Mouse (Mus musculus) cerebellum, adult 2 months (tissue): ENCODE data around the gene Exosc7. TPM values are rescaled to one million over a fixed set of nuclear protein-coding genes. Genes with fewer than 3 reads are reported as not detected.

ENCODE experiments used
- DNase-seq, 2 experiments: peaks; one replicate each; pipeline ENCODE4 v3.0.0; 2021
- H3K27ac ChIP-seq: fragments of 200-500 bp; 2 replicates; pipeline ENCODE4 v1.5.1; 2012; ENCODE audit warnings: low read length, control low read depth, inconsistent platforms; ENCODE audit not compliant: insufficient read depth
- H3K27me3 ChIP-seq: fragments of 200-500 bp; 2 replicates; pipeline ENCODE4 v1.6.1; 2012; ENCODE audit warnings: inconsistent platforms, mild to moderate bottlenecking, low read length, moderate library complexity; ENCODE audit not compliant: control insufficient read depth, insufficient read depth
- H3K4me1 ChIP-seq: fragments of 200-500 bp; 2 replicates; pipeline ENCODE4 v1.6.1; 2011; ENCODE audit warnings: low read length; ENCODE audit not compliant: control insufficient read depth, insufficient read depth
- H3K4me3 ChIP-seq: fragments of 200-500 bp; replicated peaks from 2 replicates; pipeline ENCODE3; 2011; ENCODE audit warnings: mild to moderate bottlenecking, low read depth, low read length, control low read depth; ENCODE audit not compliant: insufficient read depth
- CTCF ChIP-seq: fragments of 200-500 bp; IDR thresholded peaks from 2 replicates; pipeline ENCODE4 v1.5.1; 2011; ENCODE audit warnings: low read depth, mild to moderate bottlenecking, control low read depth, low read length, moderate library complexity, borderline replicate concordance; ENCODE audit not compliant: insufficient read depth
- POLR2A ChIP-seq: fragments of 200-500 bp; IDR thresholded peaks from 2 replicates; pipeline ENCODE4 v1.6.1; 2011; ENCODE audit warnings: low read length, control low read depth, borderline replicate concordance; ENCODE audit not compliant: insufficient read depth
- WGBS: fragments of 180-500 bp; shearing (Covaris S2); methylation state at CpG from one replicate; pipeline ENCODE4 v1.1.7; 2018; 5-methylcytosine and 5-hydroxymethylcytosine counted together
- polyA plus RNA-seq: library from polyadenylated mRNA; depleted of rRNA; stranded (reverse); fragments of >200 nt; gene quantifications from 2 replicates; pipeline ENCODE4 v1.2.3, GENCODE M21; 2012; rRNA removed

The Exosc7 gene
- polyA plus RNA-seq, 1 experiment, result 57.2 TPM

DNA sequence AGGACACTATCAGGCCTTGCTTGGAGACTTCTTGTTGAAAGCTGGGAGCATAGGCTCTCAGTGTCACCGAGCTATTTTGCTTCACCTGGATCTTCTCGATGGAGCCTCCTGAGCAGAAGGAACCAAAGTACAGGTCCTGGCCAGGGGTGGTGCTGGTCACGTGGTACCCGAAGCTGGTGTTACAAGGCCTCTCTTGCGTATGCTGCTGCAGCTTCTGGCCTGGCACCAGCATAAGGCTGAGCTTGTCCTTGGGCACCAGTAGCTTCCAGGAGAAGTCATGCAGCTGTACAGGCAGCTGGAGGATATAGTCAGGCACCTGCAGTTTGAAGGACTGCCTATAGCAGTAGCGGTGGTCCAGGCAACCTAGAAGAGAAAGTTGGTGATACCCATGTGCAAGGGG lies 67.0 kb downstream of the Exosc7 start:
- no peaks in the 10 kb centered on the region for H3K4me1 ChIP-seq
- H3K27ac ChIP-seq, result no peak overlapping the region
- WGBS, result 86% methylated on average over 6 of the region's 6 CpGs
- no peaks in the 10 kb centered on the region for H3K27me3 ChIP-seq
- DNase-seq, result no peak
- TF ChIP-seq POLR2A (no peak), CTCF (no peak)
- H3K4me3 ChIP-seq, result no peak overlapping the region

DNA sequence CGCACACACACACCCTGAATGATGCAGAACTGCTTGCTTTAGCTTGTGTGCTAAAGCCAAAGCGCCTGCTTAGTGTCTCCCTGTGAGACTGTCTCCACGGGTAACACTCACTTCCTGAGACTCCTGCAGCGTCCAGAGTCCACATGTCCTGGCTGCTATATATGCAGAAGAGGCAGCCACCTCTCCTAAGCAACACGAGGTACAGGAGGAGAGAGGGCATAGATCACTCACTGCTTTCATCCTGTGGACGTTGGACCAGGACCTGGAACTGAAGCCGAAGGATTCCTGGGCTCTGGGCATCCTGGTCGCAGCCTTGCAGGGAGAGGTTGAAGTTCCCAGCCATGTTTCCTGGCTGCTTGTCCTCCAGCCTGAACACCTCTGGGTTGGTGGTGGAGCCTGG lies 70.2 kb downstream of the Exosc7 start:
- H3K4me3 ChIP-seq, result no peak overlapping the region
- H3K27me3 ChIP-seq, result no peaks in the 10 kb centered on the region
- TF ChIP-seq POLR2A (no peak), CTCF (no peak)
- DNase-seq, result no peak
- no peaks in the 10 kb centered on the region for H3K4me1 ChIP-seq
- no peak overlapping the region for H3K27ac ChIP-seq
- 71% methylated on average over 8 of the region's 8 CpGs for WGBS

DNA sequence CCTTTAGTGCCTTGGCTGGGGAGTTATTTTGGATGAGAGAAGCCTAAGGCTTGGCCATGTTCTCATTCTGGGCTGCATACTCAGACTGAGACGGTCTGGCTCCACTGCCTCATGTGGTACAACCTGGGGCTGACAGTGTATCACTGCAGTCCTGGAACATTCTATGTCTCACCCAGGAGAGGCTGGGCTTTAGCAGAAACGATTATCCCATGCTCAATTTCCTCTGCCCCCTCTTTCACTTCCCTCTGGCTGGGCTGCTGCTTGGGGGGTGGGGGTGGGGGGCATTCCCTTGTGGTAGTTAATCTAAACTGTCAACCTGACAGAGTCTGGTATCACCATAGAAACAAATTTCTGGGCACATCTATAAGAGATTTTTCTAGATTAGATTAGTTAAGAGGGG lies 72.5 kb downstream of the Exosc7 start:
- TF ChIP-seq CTCF (no peak), POLR2A (no peak)
- no peak overlapping the region for H3K4me3 ChIP-seq
- no peaks in the 10 kb centered on the region for H3K4me1 ChIP-seq
- H3K27ac ChIP-seq, result no peak overlapping the region
- H3K27me3 ChIP-seq, result no peaks in the 10 kb centered on the region
- DNase-seq, result no peak
- 26% methylated on average over 2 of the region's 2 CpGs for WGBS

Other genes with a start within 250 kb of the Exosc7 start
- gene Zfp445, start 247.2 kb upstream of the Exosc7 start, polyA plus RNA-seq, result 158 and 183 TPM in 2 replicates
- 3.1 and 4.0 TPM in 2 replicates for gene Zkscan7, start 227.5 kb upstream of the Exosc7 start, polyA plus RNA-seq
- gene Zfp105, start 190.1 kb upstream of the Exosc7 start, polyA plus RNA-seq, result 7.2 and 7.9 TPM in 2 replicates
- gene 1110059G10Rik, start 162.2 kb upstream of the Exosc7 start, polyA plus RNA-seq, result 14.2 and 17.1 TPM in 2 replicates
- gene Kif15, start 162.2 kb upstream of the Exosc7 start, polyA plus RNA-seq, result 0.51 and 0.62 TPM in 2 replicates
- 21.2 and 21.3 TPM in 2 replicates for gene Tmem42, start 91.9 kb upstream of the Exosc7 start, polyA plus RNA-seq
- 0.44 and 0.69 TPM in 2 replicates for gene Tgm4, start 78.5 kb upstream of the Exosc7 start, polyA plus RNA-seq
- 83.4 and 85.9 TPM in 2 replicates for gene Zdhhc3, start within 50 bp of the Exosc7 start, polyA plus RNA-seq
- gene Clec3b, start 37.7 kb downstream of the Exosc7 start, polyA plus RNA-seq, result 15.4 and 15.7 TPM in 2 replicates
- 0.05 and 0.06 TPM in 2 replicates for gene Cdcp1, start 102.8 kb downstream of the Exosc7 start, polyA plus RNA-seq
- gene Tmem158, start 147.5 kb downstream of the Exosc7 start, polyA plus RNA-seq, result 12.8 and 14.5 TPM in 2 replicates